Mouse (Mus musculus) 416B (cell line): ENCODE measurements around the gene Yod1.

Source experiments
- DNase-seq: peaks from one replicate; pipeline ENCODE4 v3.0.0; 2011; ENCODE audit warnings: low read depth

The Yod1 gene

GRCm38 (mm10) chr1:130717291-130717871 lies at the start of gene Yod1:
TSS of gene Yod1 (plus strand) at chr1:130717327.
- DNase-seq = peak; percentile 90

GRCm38 (mm10) chr1:130678551-130678950 lies 38.6 kb upstream of the Yod1 start:
- DNase-seq = no peak

- no peak for DNase-seq
These were observed 36.1 kb upstream of the Yod1 start for GRCm38 (mm10) chr1:130681075-130681474.

- DNase-seq = no peak
These were observed 35.3 kb upstream of the Yod1 start for GRCm38 (mm10) chr1:130681656-130682413.

DNA sequence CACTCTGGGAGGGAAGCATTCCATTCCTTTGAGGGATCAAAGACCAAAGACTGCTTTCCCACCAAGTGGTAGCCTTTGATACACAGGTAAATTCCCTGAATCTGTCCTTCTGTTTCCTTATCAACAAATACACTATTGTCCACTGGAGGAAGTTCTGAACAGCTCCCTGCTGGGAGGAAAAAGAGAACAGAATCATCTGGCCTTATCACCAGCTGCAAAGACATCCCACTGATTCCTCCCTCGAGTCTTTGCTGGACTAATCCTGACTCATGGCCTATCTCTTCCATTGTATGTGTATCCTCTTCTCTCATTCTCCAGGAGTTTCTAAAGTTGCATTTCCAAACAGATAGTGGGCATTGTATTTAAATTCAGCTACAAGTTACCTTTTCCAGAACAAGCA lies 33.2 kb upstream of the Yod1 start:
- no peak for DNase-seq

- DNase-seq = no peak
These were observed 18.5 kb upstream of the Yod1 start for GRCm38 (mm10) chr1:130698601-130699000.

- DNase-seq = no peak
These were observed 17.0 kb upstream of the Yod1 start for GRCm38 (mm10) chr1:130699937-130700633.

GRCm38 (mm10) chr1:130701976-130702375 lies 15.2 kb upstream of the Yod1 start:
- no peak for DNase-seq

DNA sequence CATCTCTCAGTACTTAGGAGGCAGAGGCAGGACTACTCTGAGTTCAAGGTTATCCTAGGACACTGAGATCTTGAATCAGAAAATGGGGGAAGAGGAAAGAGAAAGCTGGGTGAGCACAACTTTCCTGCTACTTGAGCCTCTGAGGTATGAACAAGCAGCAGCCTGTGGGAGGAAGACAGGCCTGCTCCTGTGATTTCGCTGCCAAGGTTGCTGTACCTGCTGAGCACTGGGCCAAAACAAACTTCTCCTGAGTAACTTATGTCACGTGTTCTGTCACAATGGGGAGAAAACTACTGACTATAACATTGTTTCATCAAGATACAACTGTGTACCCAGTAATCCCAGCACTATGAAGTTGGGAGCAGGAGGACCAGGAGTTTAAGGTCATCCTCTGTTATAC lies 13.5 kb upstream of the Yod1 start:
- DNase-seq = no peak

DNA sequence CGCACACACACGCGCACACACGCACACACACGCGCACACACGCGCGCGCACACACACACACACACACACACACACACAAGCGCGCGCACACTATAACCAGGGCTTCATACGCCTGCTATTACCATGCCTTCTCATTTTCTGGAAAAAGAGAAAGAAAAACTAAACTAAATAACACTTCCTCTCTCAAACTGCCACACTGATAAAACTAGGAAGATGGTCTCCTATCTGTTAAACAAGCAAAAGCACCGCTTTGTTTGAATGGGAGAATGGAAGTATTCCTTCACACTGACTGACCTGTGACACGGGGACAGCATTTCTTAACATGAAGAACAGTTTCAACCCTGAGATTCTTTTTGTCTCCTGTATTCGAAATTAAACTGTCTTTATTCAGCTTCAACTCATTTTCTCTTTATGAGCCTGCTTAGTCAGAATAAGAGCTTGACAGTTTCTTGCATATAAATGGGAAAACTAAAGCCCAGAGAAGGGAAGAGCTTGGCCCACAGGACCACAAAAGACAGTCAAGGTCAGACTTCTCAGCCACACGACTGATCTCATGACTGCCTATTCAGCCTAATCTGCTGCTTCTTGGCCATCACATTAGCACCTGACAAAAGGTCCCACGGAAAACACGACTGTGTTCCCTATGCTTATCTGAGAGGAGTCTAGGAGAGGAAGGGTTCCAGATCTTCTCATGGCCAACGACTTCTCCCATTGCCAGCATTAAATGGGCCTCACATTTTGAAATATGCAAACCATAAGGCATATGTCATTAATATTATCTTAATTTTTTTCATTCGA lies 6.6 kb upstream of the Yod1 start:
- DNase-seq = no peak

GRCm38 (mm10) chr1:130714046-130714445 lies 3.1 kb upstream of the Yod1 start:
- DNase-seq = peak; percentile 76

- peak; percentile 95 for DNase-seq
These were observed 1.4 kb upstream of the Yod1 start, which contains the start of gene Gm29427 for GRCm38 (mm10) chr1:130715561-130716217. TSS of gene Gm29427 (minus strand) at chr1:130715799.

- no peak for DNase-seq
These were observed 962 bp upstream of the Yod1 start for GRCm38 (mm10) chr1:130716218-130716512.

- DNase-seq = no peak
These were observed 425 bp upstream of the Yod1 start for GRCm38 (mm10) chr1:130716513-130717290.

DNA sequence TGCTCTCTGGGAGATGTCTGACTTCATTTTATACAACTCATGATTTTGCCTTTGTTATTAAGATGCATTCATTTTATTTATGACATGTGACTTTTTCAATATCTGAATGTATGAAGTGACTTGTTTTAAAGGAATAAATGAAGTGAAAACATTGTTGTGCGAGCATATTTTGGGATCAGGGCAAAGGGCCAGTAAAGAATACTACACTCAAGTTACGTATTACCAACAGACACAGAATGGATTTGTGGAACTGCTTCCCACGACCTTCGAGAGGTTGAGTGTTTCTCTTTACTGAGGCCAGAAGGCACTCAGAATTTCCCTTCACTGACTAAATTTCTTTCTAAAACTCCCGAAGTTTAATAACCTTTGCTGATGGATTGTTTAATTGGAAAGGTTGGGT lies 7.1 kb downstream of the Yod1 start:
- no peak for DNase-seq

DNA sequence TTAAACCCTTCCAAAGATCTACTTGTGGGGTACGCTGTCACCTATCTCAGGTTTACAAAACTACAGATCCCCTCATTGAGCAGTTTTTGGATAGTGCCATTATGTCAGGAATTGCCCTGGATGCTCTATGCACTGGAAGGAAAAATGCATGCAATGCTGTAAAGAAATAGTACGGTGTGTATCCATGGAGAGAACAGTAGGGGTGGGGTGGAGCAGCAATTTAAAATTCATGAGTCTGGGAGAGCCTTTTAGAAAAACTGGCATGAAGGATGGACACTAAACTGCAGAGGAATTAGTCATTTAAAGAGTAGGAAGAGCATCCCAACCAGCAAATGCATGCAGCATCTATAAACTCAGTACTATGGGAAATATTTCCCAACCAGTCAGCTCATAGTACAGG lies 9.3 kb downstream of the Yod1 start:
- DNase-seq = no peak

- DNase-seq = peak; percentile 67
These were observed 10.9 kb downstream of the Yod1 start for GRCm38 (mm10) chr1:130728070-130728469.

DNA sequence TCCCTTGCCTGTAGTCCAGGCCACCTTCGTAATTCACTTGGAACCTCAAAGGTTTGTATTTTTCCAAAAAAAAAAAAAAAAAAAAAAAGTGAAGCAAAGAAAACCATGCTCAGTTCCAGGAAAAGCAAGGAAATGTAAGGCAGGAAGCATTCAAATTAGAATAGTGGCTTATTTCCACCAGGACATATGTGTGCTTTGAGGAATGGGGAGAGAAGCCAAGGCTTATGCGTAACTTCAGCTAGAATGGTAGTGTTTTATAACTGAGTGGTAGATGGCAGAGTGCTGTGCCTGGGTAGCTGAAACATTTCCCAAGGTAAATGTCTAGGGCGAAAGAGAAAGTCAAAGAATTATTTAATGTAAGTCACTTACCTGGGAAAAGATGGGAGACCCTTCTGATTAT lies 11.6 kb downstream of the Yod1 start:
- DNase-seq = no peak

DNA sequence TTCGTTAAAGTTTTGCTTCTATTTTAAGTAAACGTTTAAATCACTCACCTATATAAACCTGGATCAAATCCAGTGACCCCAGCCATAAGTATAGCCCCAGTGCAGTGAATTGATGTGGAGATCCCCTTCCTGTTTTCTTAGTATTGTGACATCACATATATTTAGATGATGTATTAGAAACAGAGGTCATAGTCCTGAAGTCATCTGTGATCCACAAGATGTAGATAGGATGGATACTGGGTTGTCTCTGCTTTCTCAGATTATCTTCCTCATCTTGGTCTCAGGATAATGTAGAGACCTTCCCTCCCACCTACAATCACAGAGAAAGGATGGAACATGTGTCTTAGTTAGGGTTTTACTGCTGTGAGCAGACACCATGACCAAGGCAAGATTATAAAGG lies 12.0 kb downstream of the Yod1 start, which contains the start of gene Pfkfb2:
TSS of gene Pfkfb2 (minus strand) at position 101 of the 400 bp plus-strand sequence.
- no peak for DNase-seq

DNA sequence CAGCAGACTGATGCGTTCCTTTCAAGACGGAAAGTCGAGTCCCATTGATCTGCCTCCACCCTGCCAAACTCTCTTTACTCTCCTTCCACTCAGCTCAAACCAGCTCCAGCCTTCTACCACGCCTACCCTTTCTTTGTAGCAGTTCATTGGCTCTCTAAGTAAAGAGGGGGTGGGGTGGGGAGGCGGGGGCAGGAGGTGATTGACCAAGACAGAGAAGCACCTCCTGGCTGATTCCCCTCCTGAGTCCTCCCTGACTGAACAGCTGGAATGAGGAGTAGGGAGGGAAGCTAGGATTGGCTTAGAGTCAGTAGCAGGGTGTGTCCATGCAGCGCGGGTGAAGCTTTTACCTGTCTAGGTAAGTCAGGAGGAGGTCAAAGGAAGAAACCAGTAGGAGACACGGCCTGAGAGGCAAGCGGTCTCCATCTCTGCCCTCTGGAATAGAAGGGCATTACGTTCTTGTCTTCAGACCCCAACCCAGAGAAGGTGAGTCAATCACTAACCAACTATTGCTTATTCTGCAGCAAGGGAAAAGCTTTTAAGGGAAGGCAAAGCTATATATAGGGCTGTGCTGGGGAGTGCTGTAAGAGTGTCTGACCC lies 14.7 kb downstream of the Yod1 start, which contains the start of gene AA986860:
TSS of gene AA986860 (plus strand) at position 236 of the 597 bp plus-strand sequence.
- no peak for DNase-seq
